Mouse (Mus musculus): ENCODE measurements around the gene Hat1. TPM values are rescaled to one million over a fixed set of nuclear protein-coding genes. Genes with fewer than 3 reads are reported as not detected.

Hat1 gene
- polyA plus RNA-seq, 1 experiment from 2014 or later = 52.2 TPM

DNA sequence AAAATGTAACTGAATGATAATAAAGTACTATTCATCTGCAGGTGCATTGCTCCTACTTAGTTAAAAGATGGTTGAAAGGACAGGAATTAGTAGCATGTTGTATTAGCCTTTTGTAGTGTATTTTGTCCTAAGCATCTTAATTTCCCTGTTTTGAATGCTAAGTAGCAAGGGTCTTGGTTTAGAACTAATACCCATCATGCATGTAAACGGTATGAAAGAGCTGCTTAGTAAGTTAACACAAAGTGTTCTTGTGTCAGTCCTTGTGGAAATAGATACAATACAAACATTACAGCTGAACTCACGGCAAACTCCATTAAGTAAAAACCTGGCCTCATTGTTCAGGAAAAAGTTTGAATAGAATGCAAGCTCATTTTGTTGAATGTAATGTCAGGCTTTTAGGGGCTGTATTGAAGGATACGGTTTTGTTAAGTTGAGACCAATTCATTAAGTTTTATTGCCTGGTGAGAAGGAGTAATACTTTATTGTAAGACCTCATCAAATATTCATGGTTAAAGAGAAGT lies 30.1 kb downstream of the Hat1 start:
- Histone ChIP-seq H3K27me3 (replicated peaks; ENCODE audit: control insufficient read depth, insufficient read depth, low read length) (no peaks in the 10 kb centered on the region), H3K4me1 (ENCODE audit: control insufficient read depth, insufficient read depth, low read depth, low read length) (no peaks in the 10 kb centered on the region), H3K36me3 (ENCODE audit: control insufficient read depth, insufficient read depth, low read length) (peaks cover 3% of the 10 kb centered on the region; the same call in 1 of the 2 replicates), H3K4me2 (ENCODE audit: low read length) (no peak overlapping the region), H3K27ac (ENCODE audit: low read depth, low read length) (no peak overlapping the region), H3K9me3 (ENCODE audit: control insufficient read depth, low read length) (no peaks in the 10 kb centered on the region), H3K9ac (ENCODE audit: low read depth, low read length) (no peak overlapping the region), H3K4me3 (ENCODE audit: low read length) (no peak overlapping the region)
- ATAC-seq = no peak
- WGBS = 38% methylated on average over 3 of the region's 3 CpGs

DNA sequence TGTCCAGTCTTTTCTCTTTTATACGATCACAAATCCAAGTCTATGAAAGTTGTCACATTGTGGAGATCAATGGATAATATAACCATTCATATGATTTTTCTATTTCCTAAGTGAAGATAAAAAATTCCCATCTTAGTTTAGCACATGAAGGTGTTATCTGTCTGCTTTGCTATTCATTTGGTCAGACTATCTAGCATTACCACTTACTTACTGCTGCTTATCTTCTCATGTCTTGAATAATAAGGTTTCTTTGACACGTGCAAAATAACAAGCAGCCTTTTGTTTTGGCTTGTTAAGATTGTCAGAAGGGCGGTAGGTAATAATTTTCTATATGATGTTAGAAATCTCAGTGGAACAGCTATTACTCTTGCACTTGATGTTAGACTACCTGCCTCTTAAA lies 30.6 kb downstream of the Hat1 start:
- WGBS = 80% methylated on average over 3 of the region's 3 CpGs

DNA sequence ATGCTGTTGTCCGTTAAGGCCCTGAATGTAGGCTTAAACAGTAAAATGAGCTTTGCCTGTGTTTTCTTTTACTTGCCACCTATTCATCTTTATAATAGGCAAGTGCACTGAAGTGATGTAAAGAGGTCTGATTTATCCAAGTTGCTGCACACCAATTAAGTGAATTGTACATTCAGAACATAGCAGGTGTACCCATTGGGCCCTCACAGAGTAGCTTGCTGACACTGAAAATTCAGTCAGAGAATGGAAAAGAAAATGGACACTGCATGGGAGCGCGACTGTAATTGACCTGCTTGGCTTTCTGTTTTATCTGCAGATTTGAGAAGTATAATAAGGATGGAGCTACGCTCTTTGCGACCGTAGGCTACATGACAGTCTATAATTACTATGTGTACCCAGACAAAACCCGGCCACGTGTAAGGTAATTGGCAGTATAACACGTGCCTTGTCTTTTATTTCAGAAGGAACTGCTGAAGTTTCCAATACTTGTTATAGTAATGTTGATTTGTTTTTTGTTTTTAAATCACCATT lies 32.2 kb downstream of the Hat1 start:
- Histone ChIP-seq H3K4me1 (ENCODE audit: control insufficient read depth, insufficient read depth, low read depth, low read length) (no peaks in the 10 kb centered on the region), H3K9me3 (ENCODE audit: control insufficient read depth, low read length) (no peaks in the 10 kb centered on the region), H3K36me3 (ENCODE audit: control insufficient read depth, insufficient read depth, low read length) (peaks cover 3% of the 10 kb centered on the region; the same call in 1 of the 2 replicates), H3K4me2 (ENCODE audit: low read length) (no peak overlapping the region), H3K27ac (ENCODE audit: low read depth, low read length) (no peak overlapping the region), H3K9ac (ENCODE audit: low read depth, low read length) (no peak overlapping the region), H3K4me3 (ENCODE audit: low read length) (no peak overlapping the region), H3K27me3 (replicated peaks; ENCODE audit: control insufficient read depth, insufficient read depth, low read length) (no peaks in the 10 kb centered on the region)
- no peak for ATAC-seq
- WGBS = 77% methylated on average over 9 of the region's 9 CpGs

More for the DNA sequence above, 30.6 kb downstream of the Hat1 start:
- Histone ChIP-seq H3K27me3 (replicated peaks; ENCODE audit: control insufficient read depth, insufficient read depth, low read length) (no peaks in the 10 kb centered on the region), H3K9ac (ENCODE audit: low read depth, low read length) (no peak overlapping the region), H3K4me1 (ENCODE audit: control insufficient read depth, insufficient read depth, low read depth, low read length) (no peaks in the 10 kb centered on the region), H3K36me3 (ENCODE audit: control insufficient read depth, insufficient read depth, low read length) (peaks cover 3% of the 10 kb centered on the region; the same call in 1 of the 2 replicates), H3K27ac (ENCODE audit: low read depth, low read length) (no peak overlapping the region), H3K4me3 (ENCODE audit: low read length) (no peak overlapping the region), H3K9me3 (ENCODE audit: control insufficient read depth, low read length) (no peaks in the 10 kb centered on the region), H3K4me2 (ENCODE audit: low read length) (no peak overlapping the region)
- no peak for ATAC-seq

DNA sequence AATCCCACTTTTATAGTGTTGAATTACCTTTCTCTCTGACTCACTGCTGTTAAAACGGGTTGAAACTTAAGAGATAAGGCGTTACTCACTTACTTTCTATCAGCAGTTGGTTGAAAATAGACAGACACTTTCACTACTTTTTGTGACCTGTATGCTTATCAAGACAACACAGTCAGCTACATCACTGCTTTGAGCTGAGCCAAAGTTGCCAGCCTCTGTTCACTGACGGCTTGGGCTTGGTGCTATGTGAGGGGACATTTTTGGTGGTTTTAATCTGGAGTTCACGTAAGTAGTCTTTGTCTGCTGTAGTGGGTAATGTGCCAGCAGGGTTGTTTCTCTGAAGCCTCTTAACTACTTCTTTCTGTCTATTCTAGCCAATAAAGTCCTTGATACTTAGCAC lies 35.8 kb downstream of the Hat1 start:
- ATAC-seq = no peak
- Histone ChIP-seq H3K4me1 (ENCODE audit: control insufficient read depth, insufficient read depth, low read depth, low read length) (no peaks in the 10 kb centered on the region), H3K4me2 (ENCODE audit: low read length) (no peak overlapping the region), H3K9ac (ENCODE audit: low read depth, low read length) (no peak overlapping the region), H3K27ac (ENCODE audit: low read depth, low read length) (no peak overlapping the region), H3K27me3 (replicated peaks; ENCODE audit: control insufficient read depth, insufficient read depth, low read length) (no peaks in the 10 kb centered on the region), H3K4me3 (ENCODE audit: low read length) (no peak overlapping the region), H3K36me3 (ENCODE audit: control insufficient read depth, insufficient read depth, low read length) (peaks cover 3% of the 10 kb centered on the region; the same call in 1 of the 2 replicates), H3K9me3 (ENCODE audit: control insufficient read depth, low read length) (no peaks in the 10 kb centered on the region)
- 84% methylated on average over 4 of the region's 4 CpGs for whole genome bisulfite sequencing

DNA sequence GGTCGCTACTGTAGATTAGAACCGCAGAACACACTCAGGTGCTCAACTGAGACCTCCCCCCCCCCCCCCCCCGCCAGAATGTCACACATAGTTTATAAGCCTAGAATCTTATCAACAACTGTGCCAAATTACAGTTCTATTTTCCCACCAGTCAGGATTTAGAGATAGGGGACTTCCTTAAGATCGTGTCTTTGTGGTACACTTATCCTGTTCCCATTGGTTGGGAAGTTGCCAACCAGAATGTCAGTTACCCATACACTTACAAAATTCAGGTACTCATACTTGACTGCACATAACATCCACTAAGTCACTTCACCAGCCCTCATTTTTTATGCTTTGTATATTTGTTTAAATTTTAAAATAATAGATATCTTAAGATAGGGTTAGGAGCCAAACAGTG lies 46.7 kb downstream of the Hat1 start:
- H3K4me3 ChIP-seq (ENCODE audit: low read length) = no peak overlapping the region
- H3K9ac ChIP-seq (ENCODE audit: low read depth, low read length) = no peak overlapping the region
- no peaks in the 10 kb centered on the region for H3K4me1 ChIP-seq (ENCODE audit: control insufficient read depth, insufficient read depth, low read depth, low read length)
- no peak overlapping the region for H3K27ac ChIP-seq (ENCODE audit: low read depth, low read length)
- H3K27me3 ChIP-seq (replicated peaks; ENCODE audit: control insufficient read depth, insufficient read depth, low read length) = no peaks in the 10 kb centered on the region
- H3K36me3 ChIP-seq (ENCODE audit: control insufficient read depth, insufficient read depth, low read length) = peaks cover 6% of the 10 kb centered on the region; the same call in 1 of the 2 replicates
- no peak for ATAC-seq
- no peaks in the 10 kb centered on the region for H3K9me3 ChIP-seq (ENCODE audit: control insufficient read depth, low read length)
- WGBS = 93% methylated on average over 3 of the region's 4 CpGs
- no peak overlapping the region for H3K4me2 ChIP-seq (ENCODE audit: low read length)

DNA sequence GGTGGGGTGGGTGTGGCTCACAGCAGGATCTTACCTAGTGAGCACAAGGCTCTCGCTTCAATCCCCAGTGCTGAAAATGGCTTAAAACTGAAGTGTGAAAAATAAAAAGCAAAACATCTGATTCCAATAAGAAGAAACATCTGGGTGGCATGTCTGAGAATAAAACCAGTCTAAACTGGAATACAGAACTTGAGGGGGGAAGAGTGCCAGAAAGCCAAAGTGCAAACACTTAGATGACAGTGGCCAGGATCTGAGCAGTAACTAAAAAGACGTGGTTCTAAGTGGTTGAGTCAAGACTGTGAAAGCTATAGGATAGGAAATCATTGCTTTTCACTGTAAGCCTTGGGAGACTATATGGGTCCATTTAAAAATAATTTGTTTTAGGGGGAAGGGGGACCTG lies 54.6 kb downstream of the Hat1 start:
- no peak overlapping the region for H3K27ac ChIP-seq (ENCODE audit: low read depth, low read length)
- no peaks in the 10 kb centered on the region for H3K9me3 ChIP-seq (ENCODE audit: control insufficient read depth, low read length)
- no peak overlapping the region for H3K4me3 ChIP-seq (ENCODE audit: low read length)
- H3K36me3 ChIP-seq (ENCODE audit: control insufficient read depth, insufficient read depth, low read length) = peaks cover 2% of the 10 kb centered on the region
- no peak overlapping the region for H3K9ac ChIP-seq (ENCODE audit: low read depth, low read length)
- no peaks in the 10 kb centered on the region for H3K27me3 ChIP-seq (replicated peaks; ENCODE audit: control insufficient read depth, insufficient read depth, low read length)
- 51% methylated on average over 2 of the region's 2 CpGs for WGBS
- ATAC-seq = no peak
- H3K4me2 ChIP-seq (ENCODE audit: low read length) = no peak overlapping the region
- no peaks in the 10 kb centered on the region for H3K4me1 ChIP-seq (ENCODE audit: control insufficient read depth, insufficient read depth, low read depth, low read length)

DNA sequence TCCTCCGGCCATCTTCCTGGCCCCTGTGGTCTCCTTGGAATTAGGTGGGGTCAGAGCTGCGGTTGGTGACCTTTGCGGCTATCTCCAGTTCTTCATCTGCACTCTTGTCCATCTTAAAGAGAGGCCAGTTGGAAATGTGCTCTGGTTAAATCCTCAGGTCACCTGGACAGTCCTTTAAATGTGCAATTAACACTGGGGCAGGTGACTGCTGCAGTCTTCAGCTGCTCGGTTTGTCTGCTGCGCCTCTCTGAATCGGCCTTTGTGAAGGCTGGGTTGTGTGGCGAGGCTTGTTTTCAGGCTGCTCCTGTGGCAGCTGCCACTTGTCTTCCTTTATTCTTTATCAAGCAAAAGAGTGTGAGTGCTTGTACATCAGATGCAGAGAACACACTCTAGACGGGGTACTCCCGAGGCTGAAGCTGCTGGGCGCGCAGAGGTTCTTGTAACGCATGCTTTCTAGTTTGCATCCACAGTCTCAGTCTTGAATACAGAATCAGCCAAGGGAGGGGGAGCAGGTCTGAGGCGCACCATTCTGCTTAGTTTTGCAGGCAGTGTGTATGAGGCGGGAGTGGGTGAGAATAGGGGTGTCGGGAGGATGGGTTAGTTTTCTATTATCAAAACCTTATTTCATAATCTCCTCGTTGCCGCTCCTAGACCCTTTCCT lies 56.9 kb downstream of the Hat1 start:
- H3K9ac ChIP-seq (ENCODE audit: low read depth, low read length) = no peak overlapping the region
- no peak overlapping the region for H3K27ac ChIP-seq (ENCODE audit: low read depth, low read length)
- no peaks in the 10 kb centered on the region for H3K9me3 ChIP-seq (ENCODE audit: control insufficient read depth, low read length)
- H3K4me2 ChIP-seq (ENCODE audit: low read length) = no peak overlapping the region; the same call in 1 of the 2 replicates
- WGBS = 47% methylated on average over 17 of the region's 17 CpGs
- ATAC-seq = no peak
- no peaks in the 10 kb centered on the region for H3K4me1 ChIP-seq (ENCODE audit: control insufficient read depth, insufficient read depth, low read depth, low read length)
- no peaks in the 10 kb centered on the region for H3K27me3 ChIP-seq (replicated peaks; ENCODE audit: control insufficient read depth, insufficient read depth, low read length)
- no peak overlapping the region for H3K4me3 ChIP-seq (ENCODE audit: low read length)
- H3K36me3 ChIP-seq (ENCODE audit: control insufficient read depth, insufficient read depth, low read length) = peaks cover 2% of the 10 kb centered on the region

DNA sequence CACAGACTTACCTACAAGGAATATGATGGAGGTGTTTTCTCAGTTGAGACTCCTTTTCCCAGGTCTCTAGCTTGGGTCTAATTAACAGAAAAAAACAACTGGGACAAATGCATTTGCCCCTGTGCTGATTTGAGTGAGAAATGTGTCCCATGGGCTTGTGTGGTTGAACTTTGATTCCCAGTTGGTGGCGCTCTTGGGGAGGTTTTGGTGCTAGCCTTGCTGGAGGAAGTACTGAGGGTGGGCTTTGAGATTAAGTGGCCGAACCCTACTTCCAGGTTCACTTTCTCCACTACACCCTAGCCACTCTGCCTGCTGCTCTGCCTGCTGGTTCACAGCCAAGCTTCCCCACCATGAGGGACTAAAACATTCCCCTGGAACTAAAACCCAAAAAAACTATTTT lies 60.8 kb downstream of the Hat1 start:
- H3K36me3 ChIP-seq (ENCODE audit: control insufficient read depth, insufficient read depth, low read length) = no peaks in the 10 kb centered on the region
- WGBS = 6% methylated on average over 2 of the region's 2 CpGs
- no peaks in the 10 kb centered on the region for H3K9me3 ChIP-seq (ENCODE audit: control insufficient read depth, low read length)
- no peak for ATAC-seq
- no peaks in the 10 kb centered on the region for H3K27me3 ChIP-seq (replicated peaks; ENCODE audit: control insufficient read depth, insufficient read depth, low read length)
- no peak overlapping the region for H3K27ac ChIP-seq (ENCODE audit: low read depth, low read length)
- no peak overlapping the region for H3K9ac ChIP-seq (ENCODE audit: low read depth, low read length)
- no peak overlapping the region for H3K4me3 ChIP-seq (ENCODE audit: low read length)
- H3K4me2 ChIP-seq (ENCODE audit: low read length) = no peak overlapping the region
- no peaks in the 10 kb centered on the region; the same call in 1 of the 2 replicates for H3K4me1 ChIP-seq (ENCODE audit: control insufficient read depth, insufficient read depth, low read depth, low read length)

DNA sequence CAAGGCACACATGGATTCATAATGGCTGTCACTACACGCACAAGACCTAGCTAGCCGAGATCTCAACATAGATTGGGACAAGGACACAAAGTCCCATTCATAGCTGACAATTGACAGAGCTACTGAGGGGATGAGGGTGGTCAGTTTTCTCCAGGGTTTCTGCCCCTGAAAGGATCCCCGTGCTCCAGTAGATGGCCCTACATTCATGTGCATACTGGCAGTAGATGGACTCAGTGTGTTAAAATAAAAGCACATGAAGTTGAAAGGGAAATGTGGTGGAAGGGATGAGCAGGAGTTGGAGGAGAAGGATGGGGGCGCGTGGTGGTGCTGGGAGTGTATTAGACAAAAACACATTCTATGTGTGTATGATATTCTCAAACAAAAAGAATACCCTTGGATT lies 63.0 kb downstream of the Hat1 start:
- 62% methylated on average over 5 of the region's 5 CpGs for WGBS

More for the DNA sequence above, 63.0 kb downstream of the Hat1 start:
- no peak for ATAC-seq
- H3K36me3 ChIP-seq (ENCODE audit: control insufficient read depth, insufficient read depth, low read length) = no peaks in the 10 kb centered on the region
- no peaks in the 10 kb centered on the region for H3K9me3 ChIP-seq (ENCODE audit: control insufficient read depth, low read length)
- H3K4me2 ChIP-seq (ENCODE audit: low read length) = no peak overlapping the region
- H3K4me3 ChIP-seq (ENCODE audit: low read length) = no peak overlapping the region
- no peaks in the 10 kb centered on the region for H3K27me3 ChIP-seq (replicated peaks; ENCODE audit: control insufficient read depth, insufficient read depth, low read length)
- H3K4me1 ChIP-seq (ENCODE audit: control insufficient read depth, insufficient read depth, low read depth, low read length) = no peaks in the 10 kb centered on the region; the same call in 1 of the 2 replicates
- H3K9ac ChIP-seq (ENCODE audit: low read depth, low read length) = no peak overlapping the region
- H3K27ac ChIP-seq (ENCODE audit: low read depth, low read length) = no peak overlapping the region

All from hindbrain, embryonic 16.5 days (tissue).